Mouse (Mus musculus) MEL (cell line): ENCODE results near the gene Tas1r2.

Source experiments
- CHD2 ChIP-seq: IDR thresholded peaks from 2 replicates; pipeline ENCODE4 v1.6.1; 2011; ENCODE audit warnings: low read length, improper control_type of control experiment
- CTCF ChIP-seq, 3 experiments: IDR thresholded peaks in 2 of 3; conservative IDR thresholded peaks in 1 of 3; 2 replicates each; pipeline ENCODE4 v1.5.1; 2011 to 2012; ENCODE audit warnings: low read length in 3 of 3, low read depth in 2 of 3, mild to moderate bottlenecking in 2 of 3, improper control_type of control experiment in 1 of 3, inconsistent platforms in 1 of 3, mixed read lengths in 1 of 3, moderate library complexity in 1 of 3; ENCODE audit not compliant: control insufficient read depth in 1 of 3, insufficient read depth in 1 of 3, poor library complexity in 1 of 3, severe bottlenecking in 1 of 3
- MAZ ChIP-seq: IDR thresholded peaks from 2 replicates; pipeline ENCODE4 v1.6.1; 2012; ENCODE audit warnings: low read depth, mild to moderate bottlenecking, inconsistent platforms, low read length, improper control_type of control experiment
- MXI1 ChIP-seq: IDR thresholded peaks from 2 replicates; pipeline ENCODE4 v1.6.1; 2011; ENCODE audit warnings: mild to moderate bottlenecking, low read depth, low read length, improper control_type of control experiment
- NELFE ChIP-seq: IDR thresholded peaks from 2 replicates; pipeline ENCODE4 v1.6.1; 2011; ENCODE audit warnings: low read depth, low read length, improper control_type of control experiment
- POLR2A ChIP-seq, 2 experiments: IDR thresholded peaks; 2 replicates each; pipeline ENCODE4 v1.6.1; 2011 to 2012; ENCODE audit warnings: low read length in 2 of 2, mild to moderate bottlenecking in 2 of 2, control low read depth in 1 of 2, improper control_type of control experiment in 1 of 2, low read depth in 1 of 2, moderate library complexity in 1 of 2; ENCODE audit not compliant: control insufficient read depth in 1 of 2, insufficient read depth in 1 of 2, poor library complexity in 1 of 2
- TCF12 ChIP-seq: IDR thresholded peaks from 2 replicates; pipeline ENCODE4 v1.6.1; 2014; ENCODE audit warnings: low read depth, mild to moderate bottlenecking, inconsistent platforms, low read length, improper control_type of control experiment, moderate library complexity
- ZC3H11A ChIP-seq: IDR thresholded peaks from 2 replicates; pipeline ENCODE4 v1.6.1; 2012; ENCODE audit warnings: low read depth, mild to moderate bottlenecking, inconsistent platforms, low read length, improper control_type of control experiment

DNA sequence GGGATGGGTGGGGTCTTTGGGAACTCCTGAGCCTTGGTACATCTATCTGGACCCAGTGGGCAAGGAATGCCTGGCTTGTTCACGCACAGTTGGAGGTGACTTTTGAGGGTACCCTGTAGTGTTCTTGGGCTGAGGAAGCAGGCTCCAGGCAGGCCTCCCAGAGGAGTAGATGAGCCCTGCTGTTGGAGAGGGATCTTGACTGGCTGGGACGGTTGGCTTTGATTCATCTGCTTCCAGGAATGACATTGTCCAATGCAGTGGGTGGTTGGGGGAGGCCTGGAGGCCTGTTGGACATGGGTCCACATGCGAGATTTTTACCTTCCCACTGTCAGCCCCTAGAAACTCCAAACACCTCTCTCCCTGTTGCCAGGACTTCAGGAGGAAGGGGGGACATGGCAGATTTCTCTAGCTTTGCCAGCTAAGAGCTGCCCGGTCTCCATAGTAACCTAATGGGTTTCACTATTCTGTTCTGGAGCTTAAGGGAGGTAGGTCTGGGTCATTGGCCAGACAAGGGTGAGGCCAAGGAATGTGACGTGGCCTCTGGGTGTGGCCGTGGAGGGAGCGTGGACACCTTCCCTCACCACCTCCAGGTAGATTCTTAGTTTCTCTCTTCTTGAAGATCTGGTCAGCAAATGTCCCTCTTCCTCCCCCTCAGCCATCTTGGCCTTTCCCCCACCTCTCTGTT lies 21.6 kb upstream of the Tas1r2 start:
- TF ChIP-seq CHD2 (no peak), POLR2A (IDR thresholded peaks at IDR 0.05; ENCODE audit: control insufficient read depth in 1 of 2, insufficient read depth in 1 of 2, low read depth in 1 of 2, low read length in 2 of 2, poor library complexity in 1 of 2) (no peak), ZC3H11A (no peak), CTCF (IDR thresholded peaks at IDR 0.05 in 2 of 3, conservative IDR thresholded peaks at IDR 0.05 in 1 of 3; ENCODE audit: control insufficient read depth in 1 of 3, insufficient read depth in 1 of 3, low read depth in 2 of 3, low read length in 3 of 3, poor library complexity in 1 of 3, severe bottlenecking in 1 of 3) (no peak), TCF12 (no peak), NELFE (no peak), MXI1 (no peak), MAZ (no peak)
